Mouse (Mus musculus): ENCODE results near the gene Slc44a5.

DNA sequence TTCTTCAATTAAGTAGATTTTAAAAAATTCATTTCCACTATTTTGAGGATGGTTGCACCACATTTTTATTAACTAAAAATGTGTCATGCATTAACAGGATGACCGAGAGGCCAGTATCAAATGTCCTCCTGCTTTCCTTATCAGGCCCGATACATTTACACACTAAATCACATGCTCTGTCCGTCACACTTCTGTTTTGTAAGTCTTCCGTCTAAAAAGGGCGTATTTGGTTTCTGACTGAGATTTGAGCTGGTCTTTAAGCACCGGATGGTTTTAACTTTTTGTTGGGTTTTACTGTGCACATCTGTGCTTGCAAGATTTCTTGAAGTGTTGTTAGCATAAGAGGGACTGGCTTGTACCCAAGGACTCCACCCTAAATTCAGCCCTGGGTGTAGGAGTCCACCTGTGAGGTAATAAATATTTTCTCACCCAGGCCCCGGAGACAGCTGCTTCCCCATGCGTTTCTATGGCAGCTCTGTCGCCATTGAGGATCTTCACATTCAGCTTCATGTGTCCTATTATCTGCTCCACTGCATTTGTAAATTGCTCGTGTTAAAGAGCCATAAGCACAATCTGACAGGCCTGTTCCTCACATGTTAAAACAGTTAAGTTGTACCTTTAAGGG is 237.3 kb downstream of the Slc44a5 start:
- no peak for TF ChIP-seq CTCF (IDR thresholded peaks at IDR 0.05; ENCODE audit: borderline replicate concordance, insufficient read depth, low read length)
- no peak for TF ChIP-seq POLR2A (IDR thresholded peaks at IDR 0.05; ENCODE audit: low read depth, low read length)
